Mouse (Mus musculus) spleen, postnatal 14 days (tissue): ENCODE data around the gene Rgs8.

ENCODE experiments used
- DNase-seq, 2 experiments: peaks; one replicate each; pipeline ENCODE4 v3.0.0; 2021 to 2022; ENCODE audit warnings: low spot score in 2 of 2

The Rgs8 gene

GRCm38 (mm10) chr1:153704996-153705395 is 52.2 kb downstream of the Rgs8 start:
- no peak for DNase-seq

GRCm38 (mm10) chr1:153708626-153709025 is 55.8 kb downstream of the Rgs8 start:
- no peak for DNase-seq

- DNase-seq = no peak
Measured at GRCm38 (mm10) chr1:153709451-153709850, 56.6 kb downstream of the Rgs8 start.

- DNase-seq = no peak
Measured at GRCm38 (mm10) chr1:153711544-153712262, 58.9 kb downstream of the Rgs8 start.

GRCm38 (mm10) chr1:153712633-153713032 is 59.8 kb downstream of the Rgs8 start:
- DNase-seq = no peak

- no peak for DNase-seq
Measured at GRCm38 (mm10) chr1:153717990-153718389, 65.2 kb downstream of the Rgs8 start.

- no peak for DNase-seq
Measured at GRCm38 (mm10) chr1:153720935-153721334, 68.1 kb downstream of the Rgs8 start.

- DNase-seq = no peak
Measured at GRCm38 (mm10) chr1:153721565-153722310, 68.9 kb downstream of the Rgs8 start.

GRCm38 (mm10) chr1:153723426-153723825 is 70.6 kb downstream of the Rgs8 start:
- no peak for DNase-seq

- no peak for DNase-seq
Measured at GRCm38 (mm10) chr1:153726636-153727035, 73.8 kb downstream of the Rgs8 start.

- DNase-seq = no peak
Measured at GRCm38 (mm10) chr1:153729806-153730205, 77.0 kb downstream of the Rgs8 start.

GRCm38 (mm10) chr1:153730671-153731070 is 77.8 kb downstream of the Rgs8 start:
- no peak for DNase-seq

- no peak for DNase-seq
Measured at GRCm38 (mm10) chr1:153733181-153733580, 80.4 kb downstream of the Rgs8 start.

GRCm38 (mm10) chr1:153734866-153735265 is 82.0 kb downstream of the Rgs8 start:
- no peak for DNase-seq

GRCm38 (mm10) chr1:153736096-153736495 is 83.3 kb downstream of the Rgs8 start:
- no peak for DNase-seq

- DNase-seq = no peak
Measured at GRCm38 (mm10) chr1:153737101-153738085, 84.6 kb downstream of the Rgs8 start.

GRCm38 (mm10) chr1:153739437-153740015 is 86.7 kb downstream of the Rgs8 start:
- DNase-seq = no peak

GRCm38 (mm10) chr1:153740145-153740544 is 87.3 kb downstream of the Rgs8 start, which contains the start of gene Rgs16:
Rgs16 (plus strand) TSS chr1:153740349.
- peak; percentile 51 to 62 for DNase-seq

- no peak for DNase-seq
Measured at GRCm38 (mm10) chr1:153740775-153741400, 88.1 kb downstream of the Rgs8 start.

GRCm38 (mm10) chr1:153741551-153742316 is 88.9 kb downstream of the Rgs8 start:
- no peak for DNase-seq
